Mouse (Mus musculus) MEL (cell line): ENCODE data around the gene Cnksr1. TPM values are rescaled to one million over a fixed set of nuclear protein-coding genes. Genes with fewer than 3 reads are reported as not detected.
A peak's percentile ranks its signal among the peaks of the same experiment; 100 is the strongest.
"Not testable (repeated sequence)": the region's sequence is repeated elsewhere in the genome, so short reads cannot be mapped to it uniquely, and the experiment has no call there.

Experiments used
- DNase-seq: peaks from one replicate; pipeline ENCODE4 v3.0.0; 2011; ENCODE audit warnings: low read depth, low spot score
- H3K27ac ChIP-seq: 2 replicates; pipeline ENCODE4 v1.5.1; 2012; ENCODE audit warnings: low read depth, mild to moderate bottlenecking, control low read depth, low read length, moderate library complexity; ENCODE audit not compliant: control insufficient read depth
- H3K27me3 ChIP-seq, 2 experiments: fragments of 150-350 bp in 1 of 2; sonication (generic) in 1 of 2; 2 replicates each; pipeline ENCODE4 v1.6.1; 2012; ENCODE audit warnings: low read length in 2 of 2, mild to moderate bottlenecking in 2 of 2, improper control_type of control experiment in 1 of 2, moderate library complexity in 1 of 2; ENCODE audit not compliant: insufficient read depth in 2 of 2, control insufficient read depth in 1 of 2
- H3K36me3 ChIP-seq, 2 experiments: 2 replicates each; pipeline ENCODE4 v1.6.1; 2012 to 2014; ENCODE audit warnings: low read length in 2 of 2, improper control_type of control experiment in 1 of 2, inconsistent platforms in 1 of 2, mild to moderate bottlenecking in 1 of 2; ENCODE audit not compliant: insufficient read depth in 2 of 2, control insufficient read depth in 1 of 2
- H3K4me1 ChIP-seq, 2 experiments: fragments of 150-350 bp in 1 of 2; sonication (generic) in 1 of 2; 2 replicates each; pipeline ENCODE4 v1.6.1; 2012; ENCODE audit warnings: low read length in 2 of 2, improper control_type of control experiment in 1 of 2, mild to moderate bottlenecking in 1 of 2; ENCODE audit not compliant: insufficient read depth in 2 of 2, control insufficient read depth in 1 of 2
- H3K4me3 ChIP-seq, 2 experiments: fragments of 150-350 bp in 1 of 2; sonication (generic) in 1 of 2; 2 replicates each; pipeline ENCODE4 v1.5.1; 2012; ENCODE audit warnings: low read depth in 2 of 2, low read length in 2 of 2, mild to moderate bottlenecking in 2 of 2, moderate library complexity in 2 of 2, control low read depth in 1 of 2, improper control_type of control experiment in 1 of 2; ENCODE audit not compliant: control insufficient read depth in 1 of 2, insufficient read depth in 1 of 2
- H3K79me2 ChIP-seq: 2 replicates; pipeline ENCODE4 v1.6.1; 2012; ENCODE audit warnings: mild to moderate bottlenecking, low read length, moderate library complexity; ENCODE audit not compliant: control insufficient read depth, poor library complexity, insufficient read depth
- H3K9ac ChIP-seq: 2 replicates; pipeline ENCODE4 v1.6.1; 2012; ENCODE audit warnings: low read depth, mild to moderate bottlenecking, control low read depth, low read length, moderate library complexity; ENCODE audit not compliant: control insufficient read depth, poor library complexity, severe bottlenecking
- H3K9me3 ChIP-seq: fragments of 150-350 bp; sonication (generic); replicated peaks from 2 replicates; pipeline ENCODE4 v1.6.1; 2012; ENCODE audit warnings: mild to moderate bottlenecking, low read length, improper control_type of control experiment, moderate library complexity; ENCODE audit not compliant: insufficient read depth
- BHLHE40 ChIP-seq: IDR thresholded peaks from 2 replicates; pipeline ENCODE4 v1.6.1; 2012; ENCODE audit warnings: low read depth, mild to moderate bottlenecking, inconsistent platforms, low read length, improper control_type of control experiment, borderline replicate concordance
- CHD2 ChIP-seq: IDR thresholded peaks from 2 replicates; pipeline ENCODE4 v1.6.1; 2011; ENCODE audit warnings: low read length, improper control_type of control experiment
- CTCF ChIP-seq, 3 experiments: IDR thresholded peaks in 2 of 3; conservative IDR thresholded peaks in 1 of 3; 2 replicates each; pipeline ENCODE4 v1.5.1; 2011 to 2012; ENCODE audit warnings: low read length in 3 of 3, low read depth in 2 of 3, mild to moderate bottlenecking in 2 of 3, improper control_type of control experiment in 1 of 3, inconsistent platforms in 1 of 3, mixed read lengths in 1 of 3, moderate library complexity in 1 of 3; ENCODE audit not compliant: control insufficient read depth in 1 of 3, insufficient read depth in 1 of 3, poor library complexity in 1 of 3, severe bottlenecking in 1 of 3
- EP300 ChIP-seq, 2 experiments: IDR thresholded peaks; 2 replicates each; pipeline ENCODE4 v1.6.1; 2011; ENCODE audit warnings: improper control_type of control experiment in 2 of 2, low read length in 2 of 2, low read depth in 1 of 2, mild to moderate bottlenecking in 1 of 2
- JUND ChIP-seq: IDR thresholded peaks from 2 replicates; pipeline ENCODE4 v1.6.1; 2011; ENCODE audit warnings: low read depth, mild to moderate bottlenecking, improper control_type of control experiment, low read length
- KAT2A ChIP-seq: conservative IDR thresholded peaks from 2 replicates; pipeline ENCODE4 v1.6.1; 2012; ENCODE audit warnings: low read depth, low read length, improper control_type of control experiment, inconsistent platforms
- MAX ChIP-seq: IDR thresholded peaks from 2 replicates; pipeline ENCODE4 v1.6.1; 2011; ENCODE audit warnings: low read length, improper control_type of control experiment
- MEF2A ChIP-seq: IDR thresholded peaks from 2 replicates; pipeline ENCODE4 v1.6.1; 2014; ENCODE audit warnings: low read depth, mild to moderate bottlenecking, inconsistent platforms, low read length, improper control_type of control experiment; ENCODE audit not compliant: poor library complexity, insufficient replicate concordance, severe bottlenecking; ENCODE audit errors: extremely low read depth
- MYC ChIP-seq: IDR thresholded peaks from 2 replicates; pipeline ENCODE4 v1.6.1; 2011; ENCODE audit warnings: low read depth, mild to moderate bottlenecking, low read length, improper control_type of control experiment, moderate library complexity
- NRF1 ChIP-seq: IDR thresholded peaks from 2 replicates; pipeline ENCODE4 v1.6.1; 2014; ENCODE audit warnings: low read depth, mild to moderate bottlenecking, inconsistent platforms, low read length, improper control_type of control experiment, moderate library complexity; ENCODE audit not compliant: poor library complexity, insufficient read depth, severe bottlenecking
- RAD21 ChIP-seq: IDR thresholded peaks from 2 replicates; pipeline ENCODE4 v1.6.1; 2011; ENCODE audit warnings: mild to moderate bottlenecking, low read depth, low read length, improper control_type of control experiment
- RCOR1 ChIP-seq: IDR thresholded peaks from 2 replicates; pipeline ENCODE4 v1.6.1; 2012; ENCODE audit warnings: low read depth, mild to moderate bottlenecking, inconsistent platforms, low read length, improper control_type of control experiment
- SMC3 ChIP-seq: IDR thresholded peaks from 2 replicates; pipeline ENCODE4 v1.6.1; 2011; ENCODE audit warnings: low read depth, low read length, improper control_type of control experiment
- ZC3H11A ChIP-seq: IDR thresholded peaks from 2 replicates; pipeline ENCODE4 v1.6.1; 2012; ENCODE audit warnings: low read depth, mild to moderate bottlenecking, inconsistent platforms, low read length, improper control_type of control experiment
- ZMIZ1 ChIP-seq: IDR thresholded peaks from 2 replicates; pipeline ENCODE4 v1.6.1; 2012; ENCODE audit warnings: low read depth, mild to moderate bottlenecking, inconsistent platforms, low read length, improper control_type of control experiment, moderate library complexity
- polyA plus RNA-seq, 2 experiments: library from polyadenylated mRNA; stranded (reverse) in 1 of 2; unstranded in 1 of 2; fragments of >175 nt in 1 of 2; fragments of >200 nt in 1 of 2; gene quantifications; 2 replicates each; pipeline versions ENCODE4 v1.2.1 to v1.2.4; 2012; ENCODE audit warnings: low replicate concordance in 2 of 2, low read depth in 1 of 2; ENCODE audit not compliant: insufficient read length in 2 of 2, insufficient read depth in 1 of 2, missing spikeins in 1 of 2
- total RNA-seq: library from RNA; depleted of rRNA; stranded (reverse); fragments of 300-350 nt; gene quantifications from 2 replicates; pipeline ENCODE4 v1.2.3, GENCODE M21; 2012

Gene Cnksr1
- total and polyA plus RNA-seq, 3 experiments: 0.07 TPM; not detected in 2

GRCm38 (mm10) chr4:134272731-134273416 is 34.7 kb upstream of the Cnksr1 start:
- Histone ChIP-seq H3K4me3 (peak overlapping the region; percentile 65 to 87), H3K79me2 (no peaks in the 10 kb centered on the region; the same call in 1 of the 2 replicates), H3K27ac (peak overlapping the region; percentile 85), H3K36me3 (peaks cover 4 to 10% of the 10 kb centered on the region in 2 experiments; a peak in 3 of 4 replicates), H3K4me1 (peaks cover 4 to 12% of the 10 kb centered on the region in 2 experiments; a peak in 3 of 4 replicates), H3K27me3 (no peaks in the 10 kb centered on the region)
- TF ChIP-seq MEF2A (no peak), JUND (peak; percentile 59; the same call in 1 of the 2 replicates), RCOR1 (peak; percentile 70)
- TF ChIP-seq, all 39 proteins: peak for 2
- peak; percentile 58 for DNase-seq
- Histone ChIP-seq H3K9me3 (no peaks in the 10 kb centered on the region), H3K9ac (peak overlapping the region; percentile 69)

GRCm38 (mm10) chr4:134271979-134272378 is 33.8 kb upstream of the Cnksr1 start:
- Histone ChIP-seq H3K79me2 (no peaks in the 10 kb centered on the region; the same call in 1 of the 2 replicates), H3K27ac (no peak overlapping the region), H3K4me3 (no peak overlapping the region), H3K9ac (no peak overlapping the region), H3K36me3 (peaks cover 2 to 10% of the 10 kb centered on the region in 2 experiments; a peak in 3 of 4 replicates), H3K27me3 (no peaks in the 10 kb centered on the region), H3K4me1 (peaks cover 4 to 12% of the 10 kb centered on the region in 2 experiments; a peak in 3 of 4 replicates), H3K9me3 (no peaks in the 10 kb centered on the region)
- no peak for DNase-seq
- TF ChIP-seq KAT2A (no peak), MAX (no peak), BHLHE40 (no peak), EP300 (IDR thresholded peaks at IDR 0.05; ENCODE audit: low read depth in 1 of 2, low read length in 2 of 2) (no peak), CHD2 (no peak), NRF1 (no peak), ZMIZ1 (no peak), MEF2A (no peak)

DNA sequence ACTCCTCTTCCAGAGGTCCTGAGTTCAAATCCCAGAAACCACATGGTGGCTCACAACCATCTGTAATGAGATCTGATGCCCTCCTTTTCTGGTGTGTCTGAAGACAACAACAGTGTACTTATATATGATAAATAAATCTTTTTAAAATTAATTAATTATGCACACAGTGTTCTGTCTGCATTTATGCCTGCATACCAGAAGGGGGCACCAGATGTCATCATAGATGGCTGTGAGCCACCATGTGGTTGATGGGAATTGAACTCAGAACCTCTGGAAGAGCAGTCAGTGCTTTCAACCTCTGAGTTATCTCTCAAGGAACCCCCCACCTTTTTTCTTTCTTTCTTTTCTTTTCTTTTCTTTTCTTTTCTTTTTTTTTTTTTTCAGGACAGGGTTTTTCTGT is 31.4 kb upstream of the Cnksr1 start:
- H3K4me1 ChIP-seq: peaks cover 4 to 12% of the 10 kb centered on the region in 2 experiments; a peak in 3 of 4 replicates
- not testable (repeated sequence) for H3K27ac ChIP-seq, H3K4me3 ChIP-seq, H3K79me2 ChIP-seq, H3K9me3 ChIP-seq, H3K27me3 ChIP-seq, H3K9ac ChIP-seq
- peaks cover 0 to 10% of the 10 kb centered on the region in 2 experiments; a peak in 2 of 4 replicates for H3K36me3 ChIP-seq
- TF ChIP-seq ZC3H11A: peak; percentile 52
- peak; percentile 71 for TF ChIP-seq SMC3
- peak; percentile 76 for TF ChIP-seq MYC
- TF ChIP-seq CTCF (IDR thresholded peaks at IDR 0.05 in 2 of 3, conservative IDR thresholded peaks at IDR 0.05 in 1 of 3; ENCODE audit: control insufficient read depth in 1 of 3, insufficient read depth in 1 of 3, low read depth in 2 of 3, low read length in 3 of 3, poor library complexity in 1 of 3, severe bottlenecking in 1 of 3): peak; percentile 38 to 67 (median 43)
- TF ChIP-seq RAD21: peak; percentile 48
- peak; percentile 53 for DNase-seq
